Mouse (Mus musculus): ENCODE data around the gene Agap3. TPM values are rescaled to one million over a fixed set of nuclear protein-coding genes. Genes with fewer than 3 reads are reported as not detected.

The Agap3 gene
- polyA plus RNA-seq, 1 experiment from 2014 or later: 33.9 TPM

DNA sequence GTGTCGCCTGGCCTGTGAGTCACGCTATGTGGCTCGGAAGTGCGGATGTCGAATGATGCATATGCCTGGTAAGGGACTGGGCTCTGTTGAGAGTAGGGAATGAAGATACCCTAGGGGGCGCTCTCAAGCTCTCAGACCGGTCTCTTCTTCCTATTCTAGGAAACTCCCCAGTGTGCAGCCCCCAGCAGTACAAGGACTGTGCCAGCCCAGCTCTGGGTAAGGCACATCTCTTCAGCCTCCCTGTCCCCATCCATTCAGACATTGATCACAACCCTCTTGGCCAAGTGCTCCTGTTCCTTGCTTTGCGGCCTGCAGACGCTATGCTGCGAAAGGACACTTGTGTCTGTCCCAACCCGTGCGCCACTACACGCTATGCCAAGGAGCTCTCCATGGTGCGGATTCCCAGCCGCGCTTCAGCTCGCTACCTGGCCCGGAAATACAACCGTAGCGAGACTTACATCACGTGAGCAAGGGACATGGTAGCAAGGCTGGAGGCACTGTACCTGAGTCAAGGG lies 35.7 kb upstream of the Agap3 start:
- Histone ChIP-seq H3K27me3 (replicated peaks; ENCODE audit: control insufficient read depth, insufficient read depth, low read length) (no peaks in the 10 kb centered on the region), H3K4me1 (ENCODE audit: control insufficient read depth, insufficient read depth, low read length) (peaks cover 19% of the 10 kb centered on the region), H3K27ac (replicated peaks; ENCODE audit: low read depth, low read length) (no peak overlapping the region), H3K36me3 (ENCODE audit: control insufficient read depth, insufficient read depth, low read length) (peaks cover 34% of the 10 kb centered on the region), H3K4me2 (ENCODE audit: low read depth, low read length) (no peak overlapping the region), H3K4me3 (ENCODE audit: low read depth, low read length) (no peak overlapping the region), H3K9me3 (ENCODE audit: control insufficient read depth, low read length) (no peaks in the 10 kb centered on the region), H3K9ac (ENCODE audit: low read depth, low read length) (no peak overlapping the region)
- DNase-seq (ENCODE audit: low spot score) (peak; percentile 68), ATAC-seq (ENCODE audit: low read depth) (peak; percentile 48)
- WGBS: 2% methylated on average over 21 of the region's 21 CpGs

DNA sequence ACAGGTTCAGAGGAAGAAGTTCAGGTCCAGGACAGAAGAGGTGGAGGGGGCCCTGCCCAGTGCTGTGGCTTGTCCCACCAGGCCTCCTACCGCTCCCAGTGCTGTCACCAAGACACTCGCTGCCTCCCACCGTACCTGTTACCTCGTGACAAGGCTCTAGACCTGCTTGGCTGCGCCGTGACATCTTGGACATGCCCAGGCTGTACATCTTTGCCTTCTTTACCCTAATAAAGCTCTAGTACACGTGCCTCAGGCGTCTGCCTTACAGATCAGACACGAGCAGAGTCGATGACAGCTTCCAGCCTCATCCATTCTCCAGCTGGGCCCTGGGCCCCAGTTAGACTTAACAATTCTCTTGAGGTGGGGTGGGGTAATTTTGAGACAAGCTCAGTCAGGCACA lies 34.4 kb upstream of the Agap3 start:
- peaks cover 24% of the 10 kb centered on the region for H3K4me1 ChIP-seq (ENCODE audit: control insufficient read depth, insufficient read depth, low read length)
- no peaks in the 10 kb centered on the region for H3K27me3 ChIP-seq (replicated peaks; ENCODE audit: control insufficient read depth, insufficient read depth, low read length)
- no peak overlapping the region for H3K9ac ChIP-seq (ENCODE audit: low read depth, low read length)
- no peaks in the 10 kb centered on the region for H3K9me3 ChIP-seq (ENCODE audit: control insufficient read depth, low read length)
- H3K27ac ChIP-seq (replicated peaks; ENCODE audit: low read depth, low read length): no peak overlapping the region
- ATAC-seq (ENCODE audit: low read depth) (no peak), DNase-seq (ENCODE audit: low spot score) (no peak)
- 77% methylated on average over 10 of the region's 10 CpGs for WGBS
- H3K4me3 ChIP-seq (ENCODE audit: low read depth, low read length): no peak overlapping the region
- peaks cover 42% of the 10 kb centered on the region for H3K36me3 ChIP-seq (ENCODE audit: control insufficient read depth, insufficient read depth, low read length)
- no peak overlapping the region for H3K4me2 ChIP-seq (ENCODE audit: low read depth, low read length)

GRCm38 (mm10) chr5:24420381-24420780 lies 31.6 kb upstream of the Agap3 start:
- ATAC-seq (ENCODE audit: low read depth): no peak
- H3K4me3 ChIP-seq (ENCODE audit: low read depth, low read length): no peak overlapping the region
- peaks cover 42% of the 10 kb centered on the region for H3K36me3 ChIP-seq (ENCODE audit: control insufficient read depth, insufficient read depth, low read length)
- no peak overlapping the region for H3K4me2 ChIP-seq (ENCODE audit: low read depth, low read length)
- peaks cover 20% of the 10 kb centered on the region; the same call in 1 of the 2 replicates for H3K4me1 ChIP-seq (ENCODE audit: control insufficient read depth, insufficient read depth, low read length)
- no peak overlapping the region for H3K9ac ChIP-seq (ENCODE audit: low read depth, low read length)
- H3K27ac ChIP-seq (replicated peaks; ENCODE audit: low read depth, low read length): no peak overlapping the region
- no peak for DNase-seq (ENCODE audit: low spot score)
- WGBS: 85% methylated on average over 8 of the region's 9 CpGs
- H3K27me3 ChIP-seq (replicated peaks; ENCODE audit: control insufficient read depth, insufficient read depth, low read length): no peaks in the 10 kb centered on the region
- H3K9me3 ChIP-seq (ENCODE audit: control insufficient read depth, low read length): no peaks in the 10 kb centered on the region

DNA sequence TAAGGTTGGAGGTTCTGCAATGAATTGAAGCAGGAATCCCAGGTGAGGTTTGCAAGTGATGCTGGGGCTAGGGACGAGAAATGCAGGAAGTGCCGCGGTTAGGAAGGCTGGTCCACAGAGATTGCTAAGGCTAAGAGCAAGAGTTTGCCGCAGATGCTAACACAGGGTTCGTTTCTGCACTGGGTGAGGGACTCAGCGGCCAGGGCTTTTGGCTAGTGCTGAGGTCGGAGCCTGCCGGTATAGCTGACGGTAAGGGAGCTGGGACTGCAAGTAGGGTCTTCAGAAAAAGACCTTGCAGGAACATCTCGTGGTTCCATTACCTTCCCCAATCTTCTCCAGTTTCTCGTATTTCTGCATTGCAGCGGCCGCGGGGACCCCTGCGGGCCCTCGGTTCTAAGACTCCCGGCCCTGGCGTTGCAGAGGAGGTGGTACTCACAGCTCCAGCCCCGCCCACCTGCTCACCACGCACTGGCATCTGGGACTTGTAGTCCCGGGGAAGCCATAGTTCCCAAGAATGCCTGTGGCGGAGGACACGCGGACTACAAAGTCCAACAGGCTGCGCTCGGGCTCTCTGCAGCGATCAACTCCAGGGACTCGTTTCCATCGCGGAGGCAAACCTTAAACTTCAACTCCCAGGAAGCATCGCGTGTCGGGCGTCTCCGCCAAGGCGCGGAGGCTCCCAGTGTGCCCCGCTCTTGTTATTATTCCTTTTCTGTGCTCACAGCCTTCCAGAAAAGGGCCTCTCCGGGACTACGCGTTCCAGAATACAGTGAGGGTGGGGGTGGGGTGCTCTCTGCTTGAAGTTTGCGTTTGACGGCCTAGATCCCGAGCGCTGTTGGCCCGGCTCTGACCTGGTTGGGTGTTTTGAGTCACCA lies 28.6 kb upstream of the Agap3 start, which contains the start of the genes Cdk5 and Slc4a2:
Gene Cdk5 (minus strand): TSS at position 402 of the 875 bp plus-strand sequence.
Gene Slc4a2 (plus strand): TSS at position 709 of the 875 bp plus-strand sequence.
- WGBS: under 1% methylated on average over 45 of the region's 46 CpGs
- peak within 1 kb of the TSS; percentile 93 for H3K27ac ChIP-seq (replicated peaks; ENCODE audit: low read depth, low read length)
- no peaks in the 10 kb centered on the region for H3K9me3 ChIP-seq (ENCODE audit: control insufficient read depth, low read length)
- H3K27me3 ChIP-seq (replicated peaks; ENCODE audit: control insufficient read depth, insufficient read depth, low read length): no peaks in the 10 kb centered on the region
- peaks cover 42% of the 10 kb centered on the region for H3K4me1 ChIP-seq (ENCODE audit: control insufficient read depth, insufficient read depth, low read length)
- peak within 1 kb of the TSS; percentile 51 for H3K4me3 ChIP-seq (ENCODE audit: low read depth, low read length)
- H3K36me3 ChIP-seq (ENCODE audit: control insufficient read depth, insufficient read depth, low read length): peaks cover 36% of the 10 kb centered on the region
- peak; percentile 96 for ATAC-seq (ENCODE audit: low read depth)
- DNase-seq (ENCODE audit: low spot score): peak; percentile 100
- H3K4me2 ChIP-seq (ENCODE audit: low read depth, low read length): peak within 1 kb of the TSS; percentile 85
- H3K9ac ChIP-seq (ENCODE audit: low read depth, low read length): peak within 1 kb of the TSS; percentile 75

DNA sequence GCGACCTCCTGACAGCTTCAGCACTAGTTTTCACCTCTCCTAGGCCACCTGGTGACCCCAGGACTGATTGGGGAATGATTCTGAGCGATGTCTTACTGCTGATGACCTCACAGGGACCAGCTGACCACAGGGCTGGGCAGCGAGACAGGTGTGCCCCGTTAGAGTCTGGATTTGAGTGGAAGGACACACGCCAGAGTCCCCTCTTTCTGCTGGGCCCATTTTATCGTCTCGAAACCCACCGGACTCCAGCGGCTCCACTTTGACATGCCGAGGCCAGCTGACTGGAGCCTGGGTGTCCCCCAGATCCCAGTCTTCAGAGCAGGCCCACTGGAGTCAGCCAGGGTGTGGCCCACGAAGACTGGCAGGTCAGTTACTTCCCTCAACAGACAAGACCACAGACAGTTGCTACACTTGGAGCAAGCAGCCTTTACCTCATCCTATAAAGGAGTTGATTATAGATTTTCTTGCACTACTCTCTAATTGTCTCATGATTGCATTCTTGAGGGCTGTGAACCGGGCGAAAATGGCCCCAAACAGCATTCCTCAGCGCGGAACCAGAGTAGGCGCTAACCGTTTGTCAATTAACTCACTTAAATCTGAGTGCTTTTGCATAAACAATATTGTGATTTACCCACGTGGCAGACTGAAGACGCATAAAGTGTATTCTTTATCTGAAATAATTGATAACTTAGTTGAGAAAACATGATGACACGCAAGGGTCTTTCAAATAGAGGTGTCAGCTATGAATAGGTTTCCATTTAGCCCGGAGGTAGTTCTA lies 27.8 kb upstream of the Agap3 start:
- no peaks in the 10 kb centered on the region for H3K27me3 ChIP-seq (replicated peaks; ENCODE audit: control insufficient read depth, insufficient read depth, low read length)
- H3K36me3 ChIP-seq (ENCODE audit: control insufficient read depth, insufficient read depth, low read length): peaks cover 31% of the 10 kb centered on the region
- 11% methylated on average over 21 of the region's 21 CpGs for WGBS
- H3K4me3 ChIP-seq (ENCODE audit: low read depth, low read length): peak overlapping the region; percentile 51
- DNase-seq (ENCODE audit: low spot score) (peak; percentile 25), ATAC-seq (ENCODE audit: low read depth) (no peak)
- peak overlapping the region; percentile 93 for H3K27ac ChIP-seq (replicated peaks; ENCODE audit: low read depth, low read length)
- peak overlapping the region; percentile 75 for H3K9ac ChIP-seq (ENCODE audit: low read depth, low read length)
- H3K4me2 ChIP-seq (ENCODE audit: low read depth, low read length): peak overlapping the region; percentile 85
- peaks cover 45% of the 10 kb centered on the region for H3K4me1 ChIP-seq (ENCODE audit: control insufficient read depth, insufficient read depth, low read length)
- no peaks in the 10 kb centered on the region for H3K9me3 ChIP-seq (ENCODE audit: control insufficient read depth, low read length)

- peak overlapping the region; percentile 51 for H3K4me3 ChIP-seq (ENCODE audit: low read depth, low read length)
- H3K36me3 ChIP-seq (ENCODE audit: control insufficient read depth, insufficient read depth, low read length): peaks cover 31% of the 10 kb centered on the region
- H3K9ac ChIP-seq (ENCODE audit: low read depth, low read length): peak overlapping the region; percentile 75
- H3K4me2 ChIP-seq (ENCODE audit: low read depth, low read length): peak overlapping the region; percentile 85
- ATAC-seq (ENCODE audit: low read depth) (peak; percentile 30; the same call in 1 of the 2 replicates), DNase-seq (ENCODE audit: low spot score) (peak; percentile 95)
- H3K4me1 ChIP-seq (ENCODE audit: control insufficient read depth, insufficient read depth, low read length): peaks cover 45% of the 10 kb centered on the region
- WGBS: under 1% methylated on average over 28 of the region's 60 CpGs
- no peaks in the 10 kb centered on the region for H3K9me3 ChIP-seq (ENCODE audit: control insufficient read depth, low read length)
- peak overlapping the region; percentile 93 for H3K27ac ChIP-seq (replicated peaks; ENCODE audit: low read depth, low read length)
- no peaks in the 10 kb centered on the region for H3K27me3 ChIP-seq (replicated peaks; ENCODE audit: control insufficient read depth, insufficient read depth, low read length)
Measured at GRCm38 (mm10) chr5:24424861-24425411, 27.0 kb upstream of the Agap3 start.

DNA sequence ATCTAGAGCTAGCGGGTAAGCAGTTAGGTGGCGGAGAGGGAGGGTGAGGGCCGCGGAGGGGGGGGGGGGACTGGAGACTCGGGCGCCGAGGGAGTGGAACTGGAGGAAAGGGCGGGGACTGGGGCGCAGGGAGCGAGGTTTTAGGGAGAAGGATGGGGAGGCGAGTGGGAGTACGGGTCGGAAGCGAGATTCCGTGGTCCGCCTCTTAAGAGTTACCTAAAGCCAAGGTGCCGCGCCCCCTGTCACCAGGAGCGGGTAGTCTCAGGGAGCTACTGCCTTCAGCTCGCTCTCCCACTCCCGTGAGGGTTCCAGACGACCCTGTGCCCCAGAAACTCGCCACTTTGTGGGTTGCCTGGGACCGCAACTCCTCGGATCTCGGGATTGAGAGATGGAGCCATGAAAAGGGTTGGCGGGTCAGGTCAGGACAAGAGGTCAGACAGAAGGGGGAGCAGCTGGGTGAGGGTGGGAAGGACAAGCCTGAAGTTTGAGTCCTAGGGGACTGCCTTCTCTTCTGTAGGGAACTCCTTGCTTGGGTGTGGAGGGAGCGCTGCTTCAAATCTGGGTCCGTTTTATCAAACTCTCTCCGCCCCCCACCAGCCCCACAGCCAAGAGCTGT lies 26.4 kb upstream of the Agap3 start:
- H3K4me3 ChIP-seq (ENCODE audit: low read depth, low read length): peak overlapping the region; percentile 51
- peaks cover 32% of the 10 kb centered on the region for H3K36me3 ChIP-seq (ENCODE audit: control insufficient read depth, insufficient read depth, low read length)
- H3K27ac ChIP-seq (replicated peaks; ENCODE audit: low read depth, low read length): peak overlapping the region; percentile 93
- H3K9me3 ChIP-seq (ENCODE audit: control insufficient read depth, low read length): no peaks in the 10 kb centered on the region
- ATAC-seq (ENCODE audit: low read depth) (no peak), DNase-seq (ENCODE audit: low spot score) (peak; percentile 72)
- peak overlapping the region; percentile 75 for H3K9ac ChIP-seq (ENCODE audit: low read depth, low read length)
- H3K27me3 ChIP-seq (replicated peaks; ENCODE audit: control insufficient read depth, insufficient read depth, low read length): no peaks in the 10 kb centered on the region
- under 1% methylated on average over 27 of the region's 30 CpGs for WGBS
- peaks cover 45% of the 10 kb centered on the region for H3K4me1 ChIP-seq (ENCODE audit: control insufficient read depth, insufficient read depth, low read length)
- peak overlapping the region; percentile 85 for H3K4me2 ChIP-seq (ENCODE audit: low read depth, low read length)

DNA sequence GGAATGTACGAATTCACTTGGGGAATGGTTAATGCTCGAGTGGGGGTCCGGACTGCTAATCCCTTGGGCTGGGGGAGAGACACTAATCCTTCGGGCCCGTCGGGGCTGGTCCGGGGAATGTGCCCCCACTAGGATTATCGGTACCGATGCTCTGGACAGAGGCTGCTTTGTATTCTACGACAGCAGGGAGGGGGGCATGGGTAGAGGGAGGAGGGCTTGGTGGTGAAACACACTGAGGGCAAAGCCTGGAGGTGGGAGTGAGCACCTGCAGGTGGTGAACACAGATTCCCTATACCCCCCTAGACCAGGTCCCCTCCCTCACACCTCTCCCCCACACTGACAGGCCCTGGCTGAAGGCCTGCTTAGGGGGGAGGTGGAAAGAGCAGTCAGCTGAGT lies 25.9 kb upstream of the Agap3 start:
- peak overlapping the region; percentile 75 for H3K9ac ChIP-seq (ENCODE audit: low read depth, low read length)
- no peaks in the 10 kb centered on the region for H3K27me3 ChIP-seq (replicated peaks; ENCODE audit: control insufficient read depth, insufficient read depth, low read length)
- WGBS: under 1% methylated on average over 10 of the region's 10 CpGs
- H3K36me3 ChIP-seq (ENCODE audit: control insufficient read depth, insufficient read depth, low read length): peaks cover 32% of the 10 kb centered on the region
- H3K4me2 ChIP-seq (ENCODE audit: low read depth, low read length): peak overlapping the region; percentile 85
- no peaks in the 10 kb centered on the region for H3K9me3 ChIP-seq (ENCODE audit: control insufficient read depth, low read length)
- H3K4me3 ChIP-seq (ENCODE audit: low read depth, low read length): peak overlapping the region; percentile 51
- DNase-seq (ENCODE audit: low spot score) (peak; percentile 25), ATAC-seq (ENCODE audit: low read depth) (no peak)
- peaks cover 45% of the 10 kb centered on the region for H3K4me1 ChIP-seq (ENCODE audit: control insufficient read depth, insufficient read depth, low read length)
- H3K27ac ChIP-seq (replicated peaks; ENCODE audit: low read depth, low read length): peak overlapping the region; percentile 93; the same call in 1 of the 2 replicates
